In genomic region chr9:121669348-121669791, GRCm38 (mm10) we compare ENCODE assay signal across 8 mouse cellular contexts. TPM values are rescaled to one million over a fixed set of nuclear protein-coding genes. Genes with fewer than 3 reads are reported as not detected.
DNase-seq lines count a peak whose midpoint lies in the region; ATAC-seq lines count a peak whose summit lies in the region.

No protein-coding gene starts in this region.

- peaks cover 19% of the 10 kb centered on the region for H3K27me3 ChIP-seq in intestine, embryonic 14.5 days (replicated peaks; ENCODE audit: control insufficient read depth, insufficient read depth, low read length)
- H3K27me3 ChIP-seq in liver, embryonic 15.5 days = peaks cover 60% of the 10 kb centered on the region

- peak overlapping the region; percentile 61 for H3K4me2 ChIP-seq in intestine, embryonic 14.5 days (ENCODE audit: low read length)
- peak overlapping the region; percentile 45 for H3K4me2 ChIP-seq in liver, embryonic 15.5 days

- no peaks in the 10 kb centered on the region for H3K36me3 ChIP-seq in intestine, embryonic 14.5 days (ENCODE audit: control insufficient read depth, insufficient read depth, low read length)
- H3K36me3 ChIP-seq in liver, embryonic 15.5 days (replicated peaks) = no peaks in the 10 kb centered on the region

- H3K9ac ChIP-seq in intestine, embryonic 14.5 days (ENCODE audit: low read length) = 0 out of 2 replicates have a peak overlapping the region, but pooled peaks have one; percentile 27
- no peak overlapping the region for H3K9ac ChIP-seq in liver, embryonic 15.5 days

- peaks cover 7% of the 10 kb centered on the region; the same call in 1 of the 2 replicates for H3K4me1 ChIP-seq in intestine, embryonic 14.5 days (replicated peaks; ENCODE audit: control insufficient read depth, insufficient read depth, low read length)
- H3K4me1 ChIP-seq in liver, embryonic 15.5 days (replicated peaks) = peaks cover 33% of the 10 kb centered on the region

- ATAC-seq in granulocyte monocyte progenitor cell, adult 5-6 weeks (replicated peaks; ENCODE audit: poor library complexity, severe bottlenecking) = peak; percentile 57
- ATAC-seq in intestine, embryonic 14.5 days (replicated peaks; ENCODE audit: low FRiP score, low TSS enrichment, low read depth) = peak; percentile 56
- ATAC-seq in liver, embryonic 15.5 days (ENCODE audit: insufficient read depth) = no peak

- H3K9me3 ChIP-seq in intestine, embryonic 14.5 days (ENCODE audit: control insufficient read depth, low read length) = no peaks in the 10 kb centered on the region
- no peaks in the 10 kb centered on the region for H3K9me3 ChIP-seq in liver, embryonic 15.5 days (replicated peaks)

- DNase-seq in cerebellum, postnatal 14 days = peak; percentile 55 to 68
- no peak for DNase-seq in cerebellum, adult 11-12 months
- peak; percentile 86 for DNase-seq in embryo, embryonic 10 days (ENCODE audit: low spot score)
- DNase-seq in intestine, embryonic 14.5 days (ENCODE audit: low spot score) = peak; percentile 85
- DNase-seq in neural tube, embryonic 10.5 days (ENCODE audit: extremely low spot score, low spot score) = peak; percentile 80
- DNase-seq in testis, postnatal 10 days (ENCODE audit: low spot score) = peak; percentile 80

- no peak overlapping the region for H3K27ac ChIP-seq in intestine, embryonic 14.5 days (ENCODE audit: low read depth)
- no peak overlapping the region for H3K27ac ChIP-seq in liver, embryonic 15.5 days (replicated peaks)

- H3K4me3 ChIP-seq in intestine, embryonic 14.5 days (ENCODE audit: low read depth, low read length) = peak overlapping the region; percentile 17
- peak overlapping the region; percentile 17; the same call in 1 of the 2 replicates for H3K4me3 ChIP-seq in liver, embryonic 15.5 days (replicated peaks)

- WGBS in intestine, embryonic 14.5 days = under 1% methylated on average over 28 of the region's 28 CpGs
- under 1% methylated on average over 28 of the region's 28 CpGs for WGBS in liver, embryonic 15.5 days (ENCODE audit: insufficient replicate concordance)

RNA-seq across cellular contexts. Expression of gene Vipr1, which starts 26.9 kb away (rescaled TPM):
- total RNA-seq in granulocyte monocyte progenitor cell, adult 5-6 weeks (2014; fragmentation: Nextera tagmentation) = not detected in 2 replicates
- not detected in 2 replicates for total RNA-seq in granulocyte monocyte progenitor cell, adult 5-6 weeks (2017)
- polyA plus RNA-seq in intestine, embryonic 14.5 days (2014; fragmentation: Nextera tagmentation; extraction: Ambion mirVana) = 3.9 and 5.9 TPM in 2 replicates
- 0.41 and 0.69 TPM in 2 replicates for polyA plus RNA-seq in liver, embryonic 15.5 days (2015; fragmentation: Nextera tagmentation; extraction: Ambion mirVana)

RNA-seq across cellular contexts. Expression of gene Lyzl4, which starts 27.5 kb away (rescaled TPM):
- total RNA-seq in granulocyte monocyte progenitor cell, adult 5-6 weeks (2014; fragmentation: Nextera tagmentation) = not detected in 2 replicates
- total RNA-seq in granulocyte monocyte progenitor cell, adult 5-6 weeks (2017) = not detected in 2 replicates
- not detected in 2 replicates for polyA plus RNA-seq in intestine, embryonic 14.5 days (2014; fragmentation: Nextera tagmentation; extraction: Ambion mirVana)
- 0.20 TPM in 1 of 2 replicates, not detected in the other for polyA plus RNA-seq in liver, embryonic 15.5 days (2015; fragmentation: Nextera tagmentation; extraction: Ambion mirVana)

RNA-seq across cellular contexts. Expression of gene Sec22c, which starts 35.9 kb away (rescaled TPM):
- 14.7 and 18.2 TPM in 2 replicates for total RNA-seq in granulocyte monocyte progenitor cell, adult 5-6 weeks (2014; fragmentation: Nextera tagmentation)
- total RNA-seq in granulocyte monocyte progenitor cell, adult 5-6 weeks (2017) = 4.7 and 10.5 TPM in 2 replicates
- 9.5 and 9.7 TPM in 2 replicates for polyA plus RNA-seq in intestine, embryonic 14.5 days (2014; fragmentation: Nextera tagmentation; extraction: Ambion mirVana)
- 3.3 and 3.6 TPM in 2 replicates for polyA plus RNA-seq in liver, embryonic 15.5 days (2015; fragmentation: Nextera tagmentation; extraction: Ambion mirVana)

RNA-seq across cellular contexts. Expression of gene Ss18l2, which starts 40.8 kb away (rescaled TPM):
- total RNA-seq in granulocyte monocyte progenitor cell, adult 5-6 weeks (2014; fragmentation: Nextera tagmentation) = 25.7 and 67.5 TPM in 2 replicates
- total RNA-seq in granulocyte monocyte progenitor cell, adult 5-6 weeks (2017) = 44.9 and 59.5 TPM in 2 replicates
- polyA plus RNA-seq in intestine, embryonic 14.5 days (2014; fragmentation: Nextera tagmentation; extraction: Ambion mirVana) = 135 and 152 TPM in 2 replicates
- 55.3 TPM in 2 replicates for polyA plus RNA-seq in liver, embryonic 15.5 days (2015; fragmentation: Nextera tagmentation; extraction: Ambion mirVana)

RNA-seq across cellular contexts. Expression of gene Nktr, which starts 49.6 kb away (rescaled TPM):
- total RNA-seq in granulocyte monocyte progenitor cell, adult 5-6 weeks (2014; fragmentation: Nextera tagmentation) = 140 and 176 TPM in 2 replicates
- total RNA-seq in granulocyte monocyte progenitor cell, adult 5-6 weeks (2017) = 130 and 131 TPM in 2 replicates
- polyA plus RNA-seq in intestine, embryonic 14.5 days (2014; fragmentation: Nextera tagmentation; extraction: Ambion mirVana) = 69.7 and 71.7 TPM in 2 replicates
- polyA plus RNA-seq in liver, embryonic 15.5 days (2015; fragmentation: Nextera tagmentation; extraction: Ambion mirVana) = 23.0 and 25.2 TPM in 2 replicates
